Mouse (Mus musculus): ENCODE results near the gene Olfr823.
"Not testable (repeated sequence)": the region's sequence is repeated elsewhere in the genome, so short reads cannot be mapped to it uniquely, and the experiment has no call there.

Gene Olfr823

DNA sequence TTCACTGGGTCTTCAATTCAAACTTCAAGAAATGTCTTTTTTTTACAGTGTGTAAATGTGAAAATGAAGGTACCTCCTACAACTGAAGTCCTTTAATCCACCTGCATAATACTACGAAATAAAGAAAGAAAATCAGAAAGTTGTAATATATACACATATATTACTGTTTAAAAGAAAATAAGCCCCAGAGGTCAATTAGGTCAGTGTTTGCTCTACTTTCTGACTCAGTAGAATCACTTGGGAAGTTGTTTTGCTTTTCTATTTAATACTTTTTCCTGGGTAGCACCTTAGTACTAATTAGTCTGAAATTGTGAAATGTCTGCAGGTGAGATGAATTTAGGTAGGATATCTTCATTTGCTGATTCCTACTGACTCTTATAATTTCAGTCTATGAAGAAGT is at the start of gene Olfr823:
TSS of gene Olfr823 (minus strand) at position 101 of the 400 bp plus-strand sequence.
- DNase-seq, result not testable (repeated sequence)

DNA sequence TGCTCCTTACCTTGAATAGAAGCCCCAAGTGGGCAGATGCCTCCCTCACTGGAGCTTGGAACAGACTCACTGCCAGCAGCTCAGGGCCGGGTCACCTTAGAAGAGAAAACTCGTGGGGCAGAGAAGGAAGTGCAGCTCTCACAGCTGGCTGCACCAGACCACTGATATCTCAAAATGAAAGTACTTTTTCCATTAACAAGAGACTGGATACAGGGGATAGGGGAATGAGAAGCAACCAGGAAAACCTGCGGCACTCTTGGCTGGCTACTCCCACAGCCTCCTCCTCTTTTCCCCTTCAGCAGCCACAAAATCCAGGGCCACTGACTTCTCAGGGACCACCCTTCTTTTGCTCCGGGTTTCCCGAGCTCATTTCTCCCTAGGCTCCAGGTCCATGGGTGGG is 28.9 kb upstream of the Olfr823 start:
- DNase-seq, result no peak

DNA sequence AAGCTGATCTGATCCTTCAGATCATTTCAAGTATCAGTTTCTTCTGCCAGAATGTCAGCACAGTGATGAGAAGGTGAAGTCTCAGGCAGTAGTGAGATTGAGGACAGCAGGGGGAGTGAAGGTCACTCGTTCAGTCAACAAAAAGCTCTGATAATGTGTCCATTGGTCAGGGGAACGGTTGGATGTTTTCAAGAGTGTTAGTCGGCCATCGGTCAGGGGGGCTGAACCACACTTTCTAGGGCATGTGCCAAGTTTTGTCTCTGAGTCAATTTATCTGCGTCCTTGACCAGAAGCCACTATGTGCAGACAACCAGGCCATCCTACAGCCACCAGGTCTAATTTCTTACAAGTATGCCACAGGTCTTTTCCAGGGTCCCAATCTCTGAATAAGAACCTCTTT is 27.3 kb upstream of the Olfr823 start:
- not testable (repeated sequence) for DNase-seq

DNA sequence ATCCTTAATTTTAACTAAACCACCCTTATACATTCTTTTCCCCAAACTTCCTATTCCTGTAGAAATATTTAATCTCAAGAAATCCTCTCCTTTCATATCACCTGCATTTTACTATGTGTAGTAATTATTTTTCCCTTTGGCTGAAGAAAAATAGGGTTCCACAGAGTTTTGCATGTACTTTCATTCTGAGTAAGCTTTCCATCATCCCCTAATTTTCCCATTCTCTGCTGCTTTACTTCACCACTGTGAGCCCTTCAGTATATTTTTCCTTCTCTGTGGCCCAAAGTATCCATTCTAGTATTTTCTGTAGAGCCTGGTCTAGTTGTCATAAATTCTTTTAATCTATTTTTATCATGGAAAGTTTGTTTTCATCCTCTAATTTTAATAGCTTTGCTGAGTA is 19.6 kb upstream of the Olfr823 start:
- DNase-seq, result no peak

DNA sequence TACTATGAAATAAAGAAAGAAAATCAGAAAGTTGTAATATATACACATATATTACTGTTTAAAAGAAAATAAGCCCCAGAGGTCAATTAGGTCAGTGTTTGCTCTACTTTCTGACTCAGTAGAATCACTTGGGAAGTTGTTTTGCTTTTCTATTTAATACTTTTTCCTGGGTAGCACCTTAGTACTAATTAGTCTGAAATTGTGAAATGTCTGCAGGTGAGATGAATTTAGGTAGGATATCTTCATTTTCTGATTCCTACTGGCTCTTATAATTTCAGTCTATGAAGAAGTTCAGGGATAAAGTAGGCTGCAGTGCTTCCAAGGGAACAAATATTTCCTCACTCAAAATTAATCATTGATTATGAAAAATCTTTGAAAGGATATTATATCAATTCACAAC is 14.7 kb upstream of the Olfr823 start, which contains the start of gene Olfr824:
TSS of gene Olfr824 (minus strand) at position 101 of the 400 bp plus-strand sequence.
- not testable (repeated sequence) for DNase-seq

DNA sequence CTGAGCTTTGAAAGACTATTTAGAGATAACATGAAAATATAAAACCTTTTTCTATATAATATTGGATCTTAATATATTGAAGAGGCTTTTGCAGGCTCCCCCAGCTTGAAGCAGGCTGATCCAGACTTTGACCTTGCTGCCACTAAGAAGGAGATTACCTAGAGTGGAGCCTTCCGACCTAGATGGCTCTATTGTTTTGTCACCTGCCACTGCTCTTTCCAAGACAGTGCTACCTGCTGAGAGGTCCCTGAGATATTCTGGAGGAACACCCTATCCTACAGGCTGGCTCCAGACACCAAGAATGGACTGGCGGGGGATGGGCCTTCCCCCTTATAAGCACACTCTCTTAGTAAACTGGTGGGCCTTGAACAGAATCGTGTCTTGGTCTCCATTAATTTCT is 862 bp upstream of the Olfr823 start:
- DNase-seq, result not testable (repeated sequence)

DNA sequence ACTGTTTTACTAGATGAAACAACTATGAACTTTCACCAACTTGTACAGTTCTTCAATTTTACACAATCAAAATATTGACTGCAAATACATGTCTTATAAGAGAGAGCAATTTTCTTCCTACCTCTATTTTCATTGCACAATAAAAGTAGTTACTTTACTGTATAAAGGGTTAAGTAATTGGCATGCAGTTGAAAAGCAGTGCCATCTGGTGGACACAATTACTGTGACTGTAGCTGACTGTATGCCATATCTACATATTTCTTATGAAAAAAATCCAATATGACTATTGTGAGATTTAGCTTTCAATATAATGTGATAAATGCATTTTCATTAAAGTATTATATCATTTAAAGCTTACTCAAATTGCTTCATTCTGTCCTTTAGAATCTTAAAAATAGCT is 19.1 kb downstream of the Olfr823 start:
- DNase-seq, result no peak

DNA sequence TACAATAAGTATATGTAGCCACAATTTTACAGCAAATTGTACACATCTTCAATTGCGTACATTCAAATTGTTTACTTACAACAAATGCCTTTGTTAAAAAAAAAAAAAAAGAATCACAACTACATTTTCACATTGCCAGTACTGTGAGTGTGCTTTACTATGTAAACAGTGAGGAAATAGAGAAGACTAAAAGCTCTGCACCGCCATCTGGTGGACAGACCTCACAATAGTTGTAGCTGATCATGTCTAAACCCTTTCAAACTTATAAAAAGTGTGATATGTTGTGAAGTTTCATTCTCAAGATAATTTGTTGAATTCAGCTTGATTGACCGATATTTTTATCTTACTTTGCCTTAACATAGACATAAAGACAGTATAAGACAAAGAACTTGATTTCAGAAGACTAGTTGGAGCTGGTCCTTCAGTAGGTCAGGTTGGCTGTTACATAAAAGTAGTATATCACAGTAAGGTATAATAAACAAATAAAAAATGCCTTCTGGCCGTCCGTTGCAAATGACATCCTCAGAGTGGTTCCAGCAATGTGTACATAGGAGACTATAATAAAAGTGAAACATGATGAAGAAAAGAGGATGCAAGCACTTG is 22.2 kb downstream of the Olfr823 start:
- peak; percentile 54 for DNase-seq

DNA sequence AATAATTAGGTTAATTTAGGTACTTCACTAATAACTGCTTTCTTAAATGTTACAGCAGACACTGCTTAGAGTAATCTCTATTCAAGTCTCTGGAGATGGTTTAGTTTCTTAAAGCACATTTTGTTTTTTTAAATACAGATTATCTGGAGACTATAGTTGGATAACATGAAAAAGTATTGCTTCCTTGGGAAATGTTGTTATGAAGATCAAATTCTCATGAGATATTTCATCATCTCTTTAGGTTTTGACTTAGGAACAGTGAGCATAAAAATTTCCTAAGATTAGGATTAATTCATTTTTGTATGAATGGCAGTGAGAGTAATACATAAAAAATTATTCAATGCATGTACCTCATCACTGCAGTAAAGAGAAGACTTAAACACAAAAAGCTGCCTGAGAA is 44.3 kb downstream of the Olfr823 start, which contains the start of gene Olfr822:
TSS of gene Olfr822 (plus strand) at position 301 of the 400 bp plus-strand sequence.
- DNase-seq, result no peak
